Mouse (Mus musculus) limb, embryonic 15.5 days (tissue): ENCODE measurements at regions not wholly inside any gene's neighbourhood (a gene's known extent, or its start where the extent isn't known, plus 50 kb on each side); places are given as distances from the start of the nearest gene placed in this dataset.

Experiments
- ATAC-seq: fragments of 200-750 bp; cut with Nextera tagmentation; 2 replicates; pipeline ENCODE4 v1.8.0; 2017; ENCODE audit warnings: low read depth, moderate TSS enrichment; ENCODE audit not compliant: insufficient number of reproducible peaks, low FRiP score, low TSS enrichment
- H3K27ac ChIP-seq: fragments of 300-500 bp; sonication (generic); 2 replicates; pipeline ENCODE4 v1.5.1; 2015; ENCODE audit warnings: moderate library complexity, mild to moderate bottlenecking, inconsistent platforms
- H3K27me3 ChIP-seq: fragments of 300-500 bp; sonication (generic); 2 replicates; pipeline ENCODE4 v1.6.1; 2015; ENCODE audit warnings: inconsistent platforms
- H3K36me3 ChIP-seq: fragments of 300-500 bp; sonication (generic); 2 replicates; pipeline ENCODE4 v1.6.1; 2015; ENCODE audit warnings: inconsistent platforms
- H3K4me1 ChIP-seq: fragments of 300-500 bp; sonication (generic); 2 replicates; pipeline ENCODE4 v1.6.1; 2015; ENCODE audit warnings: inconsistent platforms
- H3K4me2 ChIP-seq: fragments of 300-500 bp; sonication (generic); 2 replicates; pipeline ENCODE4 v1.6.1; 2015; ENCODE audit warnings: mild to moderate bottlenecking, inconsistent platforms
- H3K4me3 ChIP-seq: fragments of 300-500 bp; sonication (generic); 2 replicates; pipeline ENCODE4 v1.5.1; 2015; ENCODE audit warnings: mild to moderate bottlenecking, inconsistent platforms
- H3K9ac ChIP-seq: fragments of 300-500 bp; sonication (generic); 2 replicates; pipeline ENCODE4 v1.6.1; 2015; ENCODE audit warnings: inconsistent platforms
- H3K9me3 ChIP-seq: fragments of 300-500 bp; sonication (generic); 2 replicates; pipeline ENCODE4 v1.6.1; 2016; ENCODE audit warnings: inconsistent platforms
- WGBS: fragments of 180-500 bp; shearing (Covaris S2); methylation state at CpG from one replicate; pipeline ENCODE4 v1.1.7; 2015; 5-methylcytosine and 5-hydroxymethylcytosine counted together

GRCm38 (mm10) chr15:62461398-62462051 is 1383.5 kb downstream of the Gsdmc2 start:
- Histone ChIP-seq H3K9ac (no peak overlapping the region), H3K27ac (no peak overlapping the region), H3K4me3 (no peak overlapping the region), H3K9me3 (no peaks in the 10 kb centered on the region), H3K4me1 (peaks cover 2% of the 10 kb centered on the region; the same call in 1 of the 2 replicates), H3K4me2 (no peak overlapping the region), H3K27me3 (no peaks in the 10 kb centered on the region), H3K36me3 (no peaks in the 10 kb centered on the region)
- ATAC-seq, result no peak
- 90% methylated on average over 7 of the region's 7 CpGs for WGBS

GRCm38 (mm10) chr15:62460724-62461123 is 1384.3 kb downstream of the Gsdmc2 start:
- ATAC-seq, result no peak
- H3K36me3 ChIP-seq, result no peaks in the 10 kb centered on the region
- H3K9me3 ChIP-seq, result no peaks in the 10 kb centered on the region
- no peak overlapping the region for H3K9ac ChIP-seq
- no peaks in the 10 kb centered on the region for H3K27me3 ChIP-seq
- WGBS, result 75% methylated on average over 2 of the region's 2 CpGs
- H3K4me2 ChIP-seq, result no peak overlapping the region
- no peak overlapping the region for H3K27ac ChIP-seq
- peaks cover 2% of the 10 kb centered on the region; the same call in 1 of the 2 replicates for H3K4me1 ChIP-seq
- no peak overlapping the region for H3K4me3 ChIP-seq

DNA sequence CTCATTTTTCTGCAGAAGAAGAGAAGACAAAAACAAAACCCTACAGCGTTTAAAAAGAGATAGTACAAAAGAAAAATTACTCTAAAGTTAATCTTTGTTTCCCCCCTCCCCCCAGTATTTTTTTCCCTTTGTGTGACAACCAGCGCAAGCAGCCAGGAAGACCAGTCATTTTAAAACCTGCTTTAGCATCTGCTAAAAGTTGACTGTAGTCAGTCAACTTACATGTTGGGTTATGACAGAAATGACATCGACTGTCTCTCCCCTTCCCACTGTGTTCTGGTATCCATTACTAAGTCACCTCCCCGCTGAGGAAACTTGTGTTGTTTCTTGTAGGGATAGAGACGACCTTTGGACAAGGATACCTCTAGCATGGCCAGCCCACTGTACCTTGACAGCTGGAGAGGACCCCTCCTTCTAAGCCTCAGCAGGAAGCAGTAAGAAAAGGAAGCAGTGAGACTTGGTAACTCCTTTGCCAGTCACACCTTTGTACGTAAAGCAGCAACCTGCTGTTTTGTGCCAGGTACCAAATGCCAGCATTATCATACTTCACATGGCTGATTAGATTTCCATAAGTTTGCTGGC is 1384.9 kb downstream of the Gsdmc2 start:
- H3K9ac ChIP-seq, result no peak overlapping the region

GRCm38 (mm10) chr15:62457990-62458389 is 1387.0 kb downstream of the Gsdmc2 start:
- Histone ChIP-seq H3K36me3 (no peaks in the 10 kb centered on the region), H3K27me3 (no peaks in the 10 kb centered on the region), H3K4me2 (no peak overlapping the region), H3K27ac (no peak overlapping the region), H3K4me1 (peaks cover 2% of the 10 kb centered on the region; the same call in 1 of the 2 replicates), H3K9me3 (no peaks in the 10 kb centered on the region), H3K4me3 (no peak overlapping the region), H3K9ac (no peak overlapping the region)
- ATAC-seq, result no peak
- WGBS, result 10% methylated on average over 2 of the region's 2 CpGs

More for the DNA sequence above, 1384.9 kb downstream of the Gsdmc2 start:
- Histone ChIP-seq H3K4me3 (no peak overlapping the region), H3K9me3 (no peaks in the 10 kb centered on the region), H3K4me2 (no peak overlapping the region), H3K36me3 (no peaks in the 10 kb centered on the region), H3K27me3 (no peaks in the 10 kb centered on the region), H3K27ac (no peak overlapping the region), H3K4me1 (peaks cover 2% of the 10 kb centered on the region; the same call in 1 of the 2 replicates)
- no peak for ATAC-seq
- 67% methylated on average over 6 of the region's 6 CpGs for WGBS

DNA sequence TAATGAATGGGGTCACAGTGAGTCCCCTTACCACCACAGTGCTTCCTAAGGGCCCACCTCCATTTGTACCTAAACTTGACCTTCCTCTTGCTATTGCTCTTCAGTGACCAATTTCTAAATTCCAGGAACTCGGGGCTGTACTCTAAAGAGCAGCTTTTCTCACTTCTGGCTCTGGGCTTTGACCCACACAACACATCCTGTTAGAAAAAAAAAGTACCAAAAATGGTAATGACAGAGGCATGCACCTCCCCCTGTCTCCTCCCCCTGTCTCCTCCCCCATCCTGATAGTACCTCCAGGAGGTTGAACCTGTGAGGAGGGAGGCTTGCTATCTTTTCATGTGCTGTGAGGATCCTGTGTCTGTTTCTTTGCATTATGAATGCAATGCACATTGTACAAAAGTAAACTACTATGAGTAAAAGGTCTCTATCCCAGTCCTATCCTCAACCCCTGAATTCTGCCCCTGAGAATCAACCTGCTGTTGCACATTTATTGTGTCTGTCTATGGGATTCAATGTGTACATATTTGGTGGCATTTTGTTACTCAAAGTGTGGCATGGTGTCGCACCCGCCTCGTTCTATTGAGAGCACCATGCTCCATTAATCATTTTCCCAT is 1387.8 kb downstream of the Gsdmc2 start:
- 70% methylated on average over 4 of the region's 4 CpGs for WGBS
- no peak overlapping the region for H3K4me3 ChIP-seq
- ATAC-seq, result no peak
- no peak overlapping the region for H3K9ac ChIP-seq
- no peaks in the 10 kb centered on the region for H3K27me3 ChIP-seq
- H3K27ac ChIP-seq, result no peak overlapping the region
- H3K4me1 ChIP-seq, result peaks cover 2% of the 10 kb centered on the region; the same call in 1 of the 2 replicates
- H3K36me3 ChIP-seq, result no peaks in the 10 kb centered on the region
- no peaks in the 10 kb centered on the region for H3K9me3 ChIP-seq
- no peak overlapping the region for H3K4me2 ChIP-seq

DNA sequence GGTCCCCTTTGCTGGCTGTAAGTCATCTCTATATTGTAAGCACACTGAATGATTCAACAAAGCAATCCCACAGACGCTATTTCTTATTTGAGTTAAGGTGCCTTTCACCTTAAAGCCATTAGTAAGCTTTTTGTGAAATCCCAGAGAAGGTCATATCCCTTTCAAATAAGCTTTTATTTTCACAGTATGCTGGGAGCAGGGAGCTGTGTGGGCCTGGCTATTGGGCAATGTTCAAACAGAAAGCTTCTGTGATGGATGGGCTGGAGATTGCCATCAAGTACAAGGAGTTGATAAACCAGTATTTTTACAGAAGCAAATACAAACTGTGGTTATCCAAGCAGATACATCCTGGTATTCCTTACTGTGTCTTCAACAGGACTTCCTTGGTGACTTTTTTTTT is 1389.0 kb downstream of the Gsdmc2 start:
- no peak overlapping the region for H3K9ac ChIP-seq
- H3K27me3 ChIP-seq, result no peaks in the 10 kb centered on the region
- ATAC-seq, result no peak
- no peak overlapping the region for H3K4me3 ChIP-seq
- no peak overlapping the region for H3K4me2 ChIP-seq
- peaks cover 2% of the 10 kb centered on the region; the same call in 1 of the 2 replicates for H3K4me1 ChIP-seq
- no peaks in the 10 kb centered on the region for H3K36me3 ChIP-seq
- H3K9me3 ChIP-seq, result no peaks in the 10 kb centered on the region
- 61% methylated on average over 1 of the region's 1 CpGs for WGBS
- H3K27ac ChIP-seq, result no peak overlapping the region

- no peak for ATAC-seq
- no peak overlapping the region for H3K4me3 ChIP-seq
- no peaks in the 10 kb centered on the region for H3K9me3 ChIP-seq
- WGBS, result 74% methylated on average over 3 of the region's 3 CpGs
- no peak overlapping the region for H3K27ac ChIP-seq
- no peak overlapping the region for H3K4me2 ChIP-seq
- no peaks in the 10 kb centered on the region for H3K27me3 ChIP-seq
- no peak overlapping the region for H3K9ac ChIP-seq
- no peaks in the 10 kb centered on the region for H3K36me3 ChIP-seq
- H3K4me1 ChIP-seq, result no peaks in the 10 kb centered on the region
Observed at GRCm38 (mm10) chr15:62448116-62448515, 1396.9 kb downstream of the Gsdmc2 start.

DNA sequence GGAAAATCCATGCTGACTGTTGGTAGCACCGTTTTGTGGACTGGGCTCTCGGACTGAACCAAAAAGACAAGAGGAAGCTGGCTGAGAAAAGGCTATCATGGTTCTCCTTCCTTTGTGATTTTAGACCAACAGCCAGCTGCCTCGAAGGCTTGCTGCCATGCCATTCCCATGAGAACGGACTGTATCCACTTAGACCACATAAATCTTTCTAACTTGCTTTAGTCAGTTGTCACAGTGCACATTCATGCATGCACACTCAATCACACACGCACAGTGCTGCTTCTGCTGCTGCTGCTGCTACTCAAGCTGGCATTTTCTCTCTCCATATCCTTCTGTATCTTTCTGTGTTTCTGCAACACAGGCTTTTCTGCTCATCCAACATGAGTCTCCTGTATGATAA is 1405.8 kb downstream of the Gsdmc2 start:
- H3K27ac ChIP-seq, result no peak overlapping the region
- H3K4me1 ChIP-seq, result no peaks in the 10 kb centered on the region
- H3K4me3 ChIP-seq, result no peak overlapping the region
- no peaks in the 10 kb centered on the region for H3K9me3 ChIP-seq
- H3K36me3 ChIP-seq, result no peaks in the 10 kb centered on the region
- no peaks in the 10 kb centered on the region for H3K27me3 ChIP-seq
- no peak overlapping the region for H3K4me2 ChIP-seq
- H3K9ac ChIP-seq, result no peak overlapping the region
- no peak for ATAC-seq
- 67% methylated on average over 5 of the region's 5 CpGs for WGBS

GRCm38 (mm10) chr15:62436631-62437030 is 1408.3 kb downstream of the Gsdmc2 start:
- Histone ChIP-seq H3K9ac (no peak overlapping the region), H3K9me3 (no peaks in the 10 kb centered on the region), H3K27ac (no peak overlapping the region), H3K4me3 (no peak overlapping the region), H3K4me1 (no peaks in the 10 kb centered on the region), H3K36me3 (no peaks in the 10 kb centered on the region), H3K4me2 (no peak overlapping the region), H3K27me3 (no peaks in the 10 kb centered on the region)
- WGBS, result 84% methylated on average over 5 of the region's 5 CpGs
- ATAC-seq, result no peak

- ATAC-seq, result no peak
- Histone ChIP-seq H3K9ac (no peak overlapping the region), H3K36me3 (no peaks in the 10 kb centered on the region), H3K4me1 (no peaks in the 10 kb centered on the region), H3K9me3 (no peaks in the 10 kb centered on the region), H3K4me2 (no peak overlapping the region), H3K27me3 (no peaks in the 10 kb centered on the region), H3K27ac (no peak overlapping the region), H3K4me3 (no peak overlapping the region)
- 85% methylated on average over 4 of the region's 4 CpGs for WGBS
Observed at GRCm38 (mm10) chr15:62435141-62435680, 1409.8 kb downstream of the Gsdmc2 start.

GRCm38 (mm10) chr15:62432742-62433245 is 1412.2 kb downstream of the Gsdmc2 start:
- H3K4me1 ChIP-seq, result no peaks in the 10 kb centered on the region
- H3K4me2 ChIP-seq, result no peak overlapping the region
- H3K9me3 ChIP-seq, result no peaks in the 10 kb centered on the region
- H3K36me3 ChIP-seq, result no peaks in the 10 kb centered on the region
- ATAC-seq, result no peak
- H3K4me3 ChIP-seq, result no peak overlapping the region
- H3K9ac ChIP-seq, result no peak overlapping the region
- no peak overlapping the region for H3K27ac ChIP-seq
- H3K27me3 ChIP-seq, result no peaks in the 10 kb centered on the region
- 94% methylated on average over 1 of the region's 1 CpGs for WGBS

DNA sequence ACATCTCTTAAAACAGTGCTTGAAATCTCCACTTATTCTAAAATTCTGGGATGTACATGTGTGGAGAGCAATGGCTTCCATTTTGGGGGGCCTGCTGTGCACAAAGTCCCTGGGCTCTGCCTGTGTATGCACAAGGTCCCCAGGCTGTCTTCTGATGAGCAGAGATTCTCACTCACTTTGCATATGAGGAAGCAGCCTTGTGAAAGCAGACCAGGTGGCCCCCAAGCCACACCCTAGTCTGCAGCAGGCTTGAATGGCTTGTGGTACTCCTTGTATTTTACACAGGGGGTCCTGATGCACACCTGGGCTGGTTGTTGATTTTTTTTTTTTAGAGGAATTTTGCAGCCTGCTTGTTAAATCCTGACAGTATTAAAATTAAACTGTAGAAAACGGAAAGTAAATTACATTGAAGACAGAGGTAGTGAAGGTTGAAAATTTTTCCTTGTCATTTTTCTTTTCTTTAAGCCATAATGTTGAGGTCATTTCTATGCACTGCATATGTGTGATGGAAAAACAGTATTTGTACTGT is 1413.8 kb downstream of the Gsdmc2 start:
- Histone ChIP-seq H3K27me3 (no peaks in the 10 kb centered on the region), H3K36me3 (no peaks in the 10 kb centered on the region), H3K4me3 (no peak overlapping the region), H3K9me3 (no peaks in the 10 kb centered on the region), H3K9ac (no peak overlapping the region), H3K4me2 (no peak overlapping the region), H3K27ac (no peak overlapping the region), H3K4me1 (no peaks in the 10 kb centered on the region)
- 60% methylated on average over 1 of the region's 1 CpGs for WGBS
- ATAC-seq, result no peak
